Mouse (Mus musculus): Measurements from ENCODE around the gene Fars2.

DNA sequence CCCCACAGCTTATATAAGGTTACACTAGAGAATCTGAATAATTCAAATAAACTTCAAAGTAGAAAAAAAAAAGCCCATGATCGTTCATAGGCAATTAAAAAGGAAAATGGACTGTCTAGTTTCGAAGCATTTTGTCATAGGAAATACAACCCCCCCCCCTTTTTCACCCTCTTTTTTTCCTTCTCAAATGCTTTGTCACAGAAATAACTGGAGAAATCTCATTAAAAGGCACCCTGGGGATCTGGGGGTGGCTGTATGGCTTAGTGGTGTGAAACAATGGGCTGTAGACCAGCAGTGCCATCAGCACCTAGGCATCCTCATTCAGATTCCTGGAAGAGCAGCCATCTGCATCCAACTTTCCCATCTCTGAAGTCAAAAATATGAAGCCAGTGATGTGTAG, 64.0 kb downstream of the Fars2 start:
- TF ChIP-seq CTCF (IDR thresholded peaks at IDR 0.05; ENCODE audit: low read depth, low read length) (no peak), POLR2AphosphoS5 (IDR thresholded peaks at IDR 0.05; ENCODE audit: insufficient replicate concordance, low read depth, low read length) (no peak)
